Mouse (Mus musculus) lung, postnatal 10 days (tissue): ENCODE data around the gene Filip1.

ENCODE experiments used
- DNase-seq: peaks from one replicate; pipeline ENCODE4 v3.0.0; 2021

The Filip1 gene

GRCm38 (mm10) chr9:79816464-79816863, 196.2 kb downstream of the Filip1 start:
- DNase-seq, result no peak

DNA sequence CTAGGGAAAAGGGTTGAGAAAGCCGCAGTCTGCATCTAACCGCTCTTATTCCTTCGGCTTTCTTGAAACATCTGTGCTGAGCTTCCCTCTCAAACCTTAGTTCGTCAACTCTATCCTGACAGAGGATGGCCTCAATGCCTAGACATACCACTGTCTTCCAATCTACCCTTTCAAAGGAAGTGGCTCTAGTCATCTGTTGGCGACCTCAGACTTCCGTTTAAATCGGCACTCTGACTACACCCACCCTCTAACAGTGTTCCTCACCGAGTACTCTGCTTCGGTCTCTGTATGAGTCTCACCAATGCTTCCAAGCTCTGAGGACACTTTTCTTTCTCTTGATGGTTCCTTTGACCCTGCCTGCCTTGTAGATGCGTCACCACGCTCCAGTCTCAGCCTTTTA, 196.6 kb downstream of the Filip1 start:
- no peak for DNase-seq

GRCm38 (mm10) chr9:79814592-79814991, 198.1 kb downstream of the Filip1 start:
- no peak for DNase-seq

- peak; percentile 37 for DNase-seq
These were observed 201.4 kb downstream of the Filip1 start for GRCm38 (mm10) chr9:79810969-79811902.

DNA sequence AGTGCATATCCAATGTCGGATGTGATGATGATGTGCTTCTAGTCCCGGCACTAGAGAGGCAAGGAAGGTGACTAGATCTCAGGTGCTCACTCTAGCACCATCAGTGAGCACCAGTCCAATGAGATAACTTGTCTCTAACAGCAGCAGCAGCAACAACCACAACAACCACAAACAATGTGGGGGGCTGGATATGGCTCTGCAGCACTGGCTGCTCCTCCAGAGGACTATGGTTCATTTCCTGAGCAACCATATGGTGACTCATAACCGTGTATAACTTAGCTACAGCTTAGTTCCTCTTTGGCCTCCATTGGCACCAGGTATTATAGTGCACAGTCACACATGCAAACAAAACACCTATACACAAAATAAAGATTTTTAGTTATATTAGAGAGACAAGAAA, 202.1 kb downstream of the Filip1 start:
- no peak for DNase-seq

DNA sequence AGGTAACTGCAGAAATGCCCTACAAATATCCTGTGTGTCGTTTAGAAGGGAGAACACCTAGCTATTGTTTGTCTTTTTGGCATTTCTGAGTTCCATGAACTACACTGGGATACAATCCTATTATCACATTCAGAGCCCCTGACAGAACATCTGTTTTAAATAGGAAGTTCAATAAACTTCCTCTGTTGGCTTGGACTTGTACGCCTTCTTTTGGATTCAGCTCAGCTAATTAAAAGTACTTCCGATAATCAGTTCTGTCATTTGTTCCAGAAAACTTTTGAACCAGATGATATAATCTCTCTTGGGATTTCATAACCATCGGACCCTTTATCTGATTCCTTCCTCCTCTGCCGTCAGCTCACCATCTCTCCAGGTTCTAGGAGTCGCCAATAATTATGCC, 203.2 kb downstream of the Filip1 start:
- no peak for DNase-seq

DNA sequence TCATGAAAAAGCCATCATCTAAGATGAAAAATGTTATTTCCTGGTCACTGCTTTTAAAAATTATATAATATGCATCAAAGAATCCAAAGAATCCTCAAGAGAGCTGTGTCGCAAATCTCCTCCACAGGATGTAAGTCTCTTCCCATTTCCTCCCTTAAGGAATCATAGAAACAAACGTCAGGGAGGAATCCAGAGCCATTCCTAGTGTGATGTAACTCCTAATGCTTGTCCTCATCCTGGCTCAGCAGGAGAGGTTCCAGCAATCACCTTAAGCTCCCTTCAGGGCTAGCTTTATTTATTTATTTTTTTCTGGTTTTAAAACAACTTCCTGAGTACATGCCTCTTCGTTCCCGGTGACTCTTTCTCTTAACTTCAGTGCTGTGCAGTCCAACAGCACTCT, 205.5 kb downstream of the Filip1 start:
- DNase-seq, result peak; percentile 19

DNA sequence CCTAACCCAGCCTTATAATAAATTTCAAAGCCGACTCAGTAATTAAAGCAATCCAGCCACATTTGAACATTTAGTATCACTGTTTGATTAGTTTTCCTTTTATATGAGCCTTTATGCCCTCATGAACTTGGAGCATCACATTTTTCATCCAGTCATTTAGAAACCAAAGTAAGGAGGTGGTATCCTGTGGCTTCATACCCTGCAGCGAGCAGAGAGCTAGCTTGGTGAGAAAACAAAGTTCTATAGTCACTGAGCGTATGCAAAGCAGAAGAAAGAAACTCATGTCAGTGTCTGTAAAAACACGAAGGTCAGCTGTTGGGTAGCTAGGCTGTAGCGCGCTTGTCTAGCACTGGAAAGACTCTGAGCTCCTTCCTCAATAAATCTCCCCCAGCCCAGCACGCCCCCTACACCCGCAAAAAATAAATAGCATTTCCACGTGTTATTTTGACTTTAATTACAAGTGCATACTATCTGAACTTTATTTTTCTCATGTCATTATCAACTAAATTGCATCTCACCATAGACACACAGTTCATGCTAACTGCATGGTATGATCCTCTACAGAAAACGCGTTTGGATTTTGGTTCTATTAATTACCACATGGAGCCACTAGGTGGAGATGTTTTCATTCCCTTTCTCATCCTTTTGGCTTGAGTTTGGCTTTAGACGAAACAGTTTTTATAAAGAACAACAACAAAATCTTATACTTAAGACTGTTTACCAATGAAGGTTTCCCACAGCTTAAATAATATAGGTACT, 206.2 kb downstream of the Filip1 start:
- DNase-seq, result peak; percentile 68

DNA sequence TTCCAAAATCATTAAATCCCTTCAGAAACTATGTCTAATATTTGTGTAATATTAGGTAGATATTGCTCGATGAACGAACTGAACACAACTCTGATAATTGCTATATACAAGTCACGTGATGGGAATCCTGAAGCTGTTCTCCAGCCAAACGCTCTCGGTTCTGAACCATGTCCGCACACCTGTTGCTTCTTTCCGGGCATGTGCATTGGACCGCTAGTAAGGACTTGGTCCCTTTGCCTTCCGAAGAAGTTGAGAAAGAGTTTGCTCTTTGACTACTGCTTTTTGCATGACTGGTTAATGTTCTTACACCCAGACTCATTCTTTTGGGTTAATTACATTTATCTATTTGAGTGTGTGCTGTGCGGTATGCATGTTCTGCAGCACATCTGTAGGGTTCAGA, 207.2 kb downstream of the Filip1 start:
- DNase-seq, result no peak

GRCm38 (mm10) chr9:79796461-79797135, 216.1 kb downstream of the Filip1 start:
- DNase-seq, result no peak

DNA sequence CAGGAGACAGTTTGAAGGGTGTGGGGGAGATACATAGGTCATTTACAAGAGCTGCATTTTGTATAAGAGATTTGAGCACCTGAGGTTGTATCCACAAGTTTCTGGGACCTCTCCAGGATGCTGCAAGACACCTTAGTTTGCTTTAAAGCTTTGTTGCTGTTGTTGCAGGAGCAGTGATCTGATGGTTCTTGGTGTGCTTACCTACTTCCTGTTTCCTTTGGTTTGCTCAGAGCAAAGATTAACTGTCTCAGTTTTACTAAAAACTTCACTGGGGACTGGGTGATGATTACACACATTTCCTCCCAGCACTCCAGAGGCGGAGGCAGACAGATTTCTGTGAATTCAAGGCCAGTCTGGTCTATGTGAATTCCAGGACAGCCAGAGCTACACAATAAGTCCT, 217.6 kb downstream of the Filip1 start:
- DNase-seq, result no peak

DNA sequence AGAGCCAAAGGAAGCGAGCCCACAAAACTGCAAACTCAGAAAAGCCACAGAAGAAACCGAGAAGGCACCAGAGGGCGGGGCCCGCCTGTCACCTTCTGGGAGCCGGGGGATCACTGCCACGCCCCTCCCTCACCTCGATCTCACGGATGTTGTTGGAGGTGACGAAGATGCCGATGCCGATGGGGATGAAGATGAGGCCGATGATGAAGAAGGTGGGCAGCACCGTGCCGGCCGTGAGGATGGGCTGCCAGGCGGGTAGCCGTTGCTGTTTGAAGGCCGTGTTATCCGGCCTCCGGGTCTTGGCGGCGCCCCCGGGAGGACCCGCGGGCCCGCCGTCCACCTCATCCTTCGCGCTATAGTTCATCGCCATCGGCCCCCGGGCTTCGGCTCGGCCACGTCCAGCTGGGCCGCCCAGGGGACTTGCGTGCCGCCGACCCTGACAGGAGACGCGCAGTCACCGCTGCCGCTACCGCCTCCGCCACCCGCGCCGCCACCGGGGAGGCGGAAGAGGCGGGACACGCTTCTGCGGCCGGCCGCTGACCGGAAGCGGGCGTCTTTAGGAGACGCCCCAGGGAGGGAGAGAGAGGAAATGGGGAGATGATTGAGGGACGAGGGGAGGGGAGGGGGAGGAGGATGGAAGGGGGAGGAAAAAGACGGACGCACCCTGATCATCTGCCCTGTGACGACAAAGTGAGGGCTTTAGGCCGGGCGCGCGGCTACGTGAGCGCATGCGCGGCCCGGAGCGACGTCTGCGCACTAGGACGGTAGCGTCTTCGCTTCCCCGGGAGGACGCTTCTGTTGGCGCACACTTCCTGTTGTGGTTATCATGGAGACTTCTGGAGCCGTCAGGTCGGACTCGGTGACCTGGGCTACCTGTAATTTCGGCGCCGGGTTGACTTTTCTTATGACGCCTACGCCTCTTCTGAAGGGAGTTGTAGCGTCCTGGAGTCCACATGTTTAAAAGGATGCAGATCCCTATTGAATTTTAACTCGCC, 219.5 kb downstream of the Filip1 start, which contains the start of gene Tmem30a:
TSS of gene Tmem30a (minus strand) at position 667 of the 995 bp plus-strand sequence.
- DNase-seq, result peak; percentile 96

- DNase-seq, result no peak
These were observed 226.9 kb downstream of the Filip1 start for GRCm38 (mm10) chr9:79785794-79786085.

DNA sequence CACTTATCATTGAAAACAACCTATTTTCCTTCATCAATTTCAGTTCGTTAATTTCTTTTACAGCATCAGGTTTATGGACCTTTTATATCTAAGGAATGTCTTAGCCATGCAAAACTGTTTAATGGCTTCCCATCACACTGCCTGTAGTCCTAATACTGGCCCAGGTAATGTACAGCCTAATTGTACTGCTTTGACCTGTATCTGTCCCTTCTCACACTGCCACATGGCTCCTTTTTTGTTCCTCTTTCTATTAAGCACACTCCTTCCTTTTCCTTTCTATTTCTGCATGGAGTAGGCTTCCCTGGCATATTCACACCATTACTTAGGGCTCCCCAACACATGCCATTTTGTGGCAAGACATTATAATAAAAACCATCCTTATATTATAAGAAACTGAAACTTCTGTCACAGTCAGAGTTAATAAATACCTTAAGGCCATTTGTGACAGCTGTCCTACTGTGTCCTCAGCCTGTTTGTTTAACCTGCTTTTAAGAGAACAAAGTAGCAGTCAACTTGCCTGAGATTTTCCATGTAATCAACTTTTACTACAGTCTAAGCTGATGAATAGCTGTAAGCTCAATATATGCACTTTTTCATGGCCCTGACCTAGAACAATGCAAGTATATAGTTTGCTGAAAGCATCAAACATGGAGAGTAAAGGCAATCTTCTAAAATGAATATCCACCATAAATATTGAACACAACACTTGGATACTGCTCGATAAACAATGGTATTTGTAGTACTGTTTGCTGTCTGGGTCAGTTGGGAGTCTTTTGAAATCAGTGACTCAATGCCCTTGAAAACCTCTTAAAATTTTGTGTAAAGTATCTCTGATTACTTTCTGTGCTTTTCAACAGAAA, 227.5 kb downstream of the Filip1 start:
- DNase-seq, result no peak

- DNase-seq, result no peak
These were observed 228.2 kb downstream of the Filip1 start for GRCm38 (mm10) chr9:79784439-79784838.

DNA sequence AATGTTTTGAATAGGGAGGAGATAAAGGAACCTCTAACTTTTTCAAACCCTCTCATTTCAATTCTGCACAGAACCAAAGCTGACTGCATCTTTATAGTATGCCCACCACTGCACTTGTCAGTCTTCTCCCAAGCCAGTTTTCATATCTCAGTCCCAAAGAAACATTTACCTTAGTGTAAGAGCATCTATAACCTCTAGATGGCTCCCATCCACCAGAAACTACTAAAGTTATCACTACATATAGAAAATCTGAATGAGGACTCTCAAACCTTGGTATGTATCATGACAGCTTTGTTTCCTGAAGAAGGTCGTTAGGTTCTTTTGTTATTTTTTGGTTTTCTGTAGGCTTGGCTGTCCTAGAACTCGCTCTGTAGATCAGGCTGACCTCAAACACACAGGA, 233.3 kb downstream of the Filip1 start:
- DNase-seq, result no peak

- DNase-seq, result no peak
These were observed 245.6 kb downstream of the Filip1 start for GRCm38 (mm10) chr9:79766991-79767545.

DNA sequence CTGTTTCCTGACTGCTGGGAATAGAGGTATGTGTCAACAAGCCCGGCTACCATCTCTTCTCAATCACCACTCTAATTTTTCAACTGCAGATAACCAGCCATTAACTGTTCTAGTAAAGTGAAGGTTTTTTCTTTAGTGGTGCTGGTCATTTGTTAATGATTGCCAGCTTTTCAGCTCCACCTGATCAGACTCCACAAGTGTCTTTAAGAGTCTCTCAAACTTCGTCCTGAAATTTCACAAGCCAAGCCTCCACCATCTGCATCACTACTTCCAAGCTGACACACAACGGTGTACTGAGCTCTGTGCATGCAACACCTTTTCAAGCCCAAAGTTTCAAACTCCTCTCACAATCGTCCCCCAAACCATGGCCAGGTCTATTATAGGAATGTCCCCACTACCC, 247.3 kb downstream of the Filip1 start:
- DNase-seq, result peak; percentile 22
